Mouse (Mus musculus): ENCODE results near the gene Nol12. TPM values are rescaled to one million over a fixed set of nuclear protein-coding genes. Genes with fewer than 3 reads are reported as not detected.
A peak's percentile ranks its signal among the peaks of the same experiment; 100 is the strongest.

Gene Nol12
- polyA plus RNA-seq, 1 experiment from 2014 or later, result 59.2 TPM

GRCm38 (mm10) chr15:78914091-78914822 lies 20.5 kb upstream of the Nol12 start:
- WGBS, result 0% methylated on average over 82 of the region's 87 CpGs
- peaks cover 28% of the 10 kb centered on the region for H3K4me1 ChIP-seq (replicated peaks; ENCODE audit: control insufficient read depth, insufficient read depth, low read length)

GRCm38 (mm10) chr15:78914823-78915659 lies 19.7 kb upstream of the Nol12 start:
- no peaks in the 10 kb centered on the region for H3K9me3 ChIP-seq (ENCODE audit: control insufficient read depth, low read length)
- WGBS, result 46% methylated on average over 8 of the region's 8 CpGs
- no peak for DNase-seq (ENCODE audit: low spot score)

More at GRCm38 (mm10) chr15:78914091-78914822, 20.5 kb upstream of the Nol12 start:
- H3K4me3 ChIP-seq (replicated peaks; ENCODE audit: low read length), result peak overlapping the region; percentile 86
- H3K27me3 ChIP-seq (ENCODE audit: control insufficient read depth, insufficient read depth, low read length), result no peaks in the 10 kb centered on the region
- peak overlapping the region; percentile 98 for H3K27ac ChIP-seq
- peaks cover 10% of the 10 kb centered on the region for H3K36me3 ChIP-seq (replicated peaks; ENCODE audit: control insufficient read depth, insufficient read depth)
- H3K4me2 ChIP-seq (replicated peaks), result peak overlapping the region; percentile 93
- peak; percentile 69 for DNase-seq (ENCODE audit: low spot score)
- peak overlapping the region; percentile 87 for H3K9ac ChIP-seq
- peak; percentile 70 for ATAC-seq (ENCODE audit: low FRiP score)
- no peaks in the 10 kb centered on the region for H3K9me3 ChIP-seq (ENCODE audit: control insufficient read depth, low read length)

GRCm38 (mm10) chr15:78915660-78916017 lies 19.1 kb upstream of the Nol12 start:
- 8% methylated on average over 8 of the region's 8 CpGs for WGBS
- H3K9me3 ChIP-seq (ENCODE audit: control insufficient read depth, low read length), result no peaks in the 10 kb centered on the region

More at GRCm38 (mm10) chr15:78914823-78915659, 19.7 kb upstream of the Nol12 start:
- Histone ChIP-seq H3K4me3 (replicated peaks; ENCODE audit: low read length) (peak overlapping the region; percentile 86), H3K27ac (peak overlapping the region; percentile 98), H3K9ac (peak overlapping the region; percentile 87), H3K36me3 (replicated peaks; ENCODE audit: control insufficient read depth, insufficient read depth) (peaks cover 14% of the 10 kb centered on the region), H3K4me1 (replicated peaks; ENCODE audit: control insufficient read depth, insufficient read depth, low read length) (peaks cover 28% of the 10 kb centered on the region), H3K27me3 (ENCODE audit: control insufficient read depth, insufficient read depth, low read length) (no peaks in the 10 kb centered on the region), H3K4me2 (replicated peaks) (peak overlapping the region; percentile 93)
- ATAC-seq (ENCODE audit: low FRiP score), result no peak

GRCm38 (mm10) chr15:78916052-78916826 lies 18.5 kb upstream of the Nol12 start:
- H3K27ac ChIP-seq, result peak overlapping the region; percentile 66
- DNase-seq (ENCODE audit: low spot score), result no peak
- ATAC-seq (ENCODE audit: low FRiP score), result 0 out of 2 replicates have a peak, but pooled peaks have one; percentile 1
- peaks cover 14% of the 10 kb centered on the region for H3K36me3 ChIP-seq (replicated peaks; ENCODE audit: control insufficient read depth, insufficient read depth)
- peak overlapping the region; percentile 93 for H3K4me2 ChIP-seq (replicated peaks)
- no peaks in the 10 kb centered on the region for H3K27me3 ChIP-seq (ENCODE audit: control insufficient read depth, insufficient read depth, low read length)
- 29% methylated on average over 12 of the region's 12 CpGs for WGBS
- peak overlapping the region; percentile 86 for H3K4me3 ChIP-seq (replicated peaks; ENCODE audit: low read length)
- H3K4me1 ChIP-seq (replicated peaks; ENCODE audit: control insufficient read depth, insufficient read depth, low read length), result peaks cover 28% of the 10 kb centered on the region
- H3K9ac ChIP-seq, result peak overlapping the region; percentile 87
- H3K9me3 ChIP-seq (ENCODE audit: control insufficient read depth, low read length), result no peaks in the 10 kb centered on the region

More at GRCm38 (mm10) chr15:78915660-78916017, 19.1 kb upstream of the Nol12 start:
- H3K27ac ChIP-seq, result peak overlapping the region; percentile 66
- peak overlapping the region; percentile 87 for H3K9ac ChIP-seq
- peaks cover 28% of the 10 kb centered on the region for H3K4me1 ChIP-seq (replicated peaks; ENCODE audit: control insufficient read depth, insufficient read depth, low read length)
- H3K4me2 ChIP-seq (replicated peaks), result peak overlapping the region; percentile 93
- DNase-seq (ENCODE audit: low spot score) (peak; percentile 82), ATAC-seq (ENCODE audit: low FRiP score) (0 out of 2 replicates have a peak, but pooled peaks have one; percentile 12)
- H3K4me3 ChIP-seq (replicated peaks; ENCODE audit: low read length), result peak overlapping the region; percentile 86
- H3K27me3 ChIP-seq (ENCODE audit: control insufficient read depth, insufficient read depth, low read length), result no peaks in the 10 kb centered on the region
- H3K36me3 ChIP-seq (replicated peaks; ENCODE audit: control insufficient read depth, insufficient read depth), result peaks cover 14% of the 10 kb centered on the region

- Histone ChIP-seq H3K4me1 (replicated peaks; ENCODE audit: control insufficient read depth, insufficient read depth, low read length) (peaks cover 26% of the 10 kb centered on the region), H3K9me3 (ENCODE audit: control insufficient read depth, low read length) (no peaks in the 10 kb centered on the region), H3K27me3 (ENCODE audit: control insufficient read depth, insufficient read depth, low read length) (no peaks in the 10 kb centered on the region), H3K36me3 (replicated peaks; ENCODE audit: control insufficient read depth, insufficient read depth) (peaks cover 14% of the 10 kb centered on the region), H3K4me2 (replicated peaks) (no peak overlapping the region), H3K4me3 (replicated peaks; ENCODE audit: low read length) (no peak overlapping the region), H3K9ac (no peak overlapping the region), H3K27ac (no peak overlapping the region)
- ATAC-seq (ENCODE audit: low FRiP score) (no peak), DNase-seq (ENCODE audit: low spot score) (no peak)
- WGBS, result 94% methylated on average over 23 of the region's 23 CpGs
These were observed 16.6 kb upstream of the Nol12 start for GRCm38 (mm10) chr15:78918126-78918525.

GRCm38 (mm10) chr15:78919914-78920313 lies 14.8 kb upstream of the Nol12 start:
- H3K4me2 ChIP-seq (replicated peaks), result no peak overlapping the region
- DNase-seq (ENCODE audit: low spot score), result no peak
- WGBS, result 80% methylated on average over 12 of the region's 12 CpGs
- no peak overlapping the region for H3K27ac ChIP-seq
- H3K4me3 ChIP-seq (replicated peaks; ENCODE audit: low read length), result no peak overlapping the region
- no peaks in the 10 kb centered on the region for H3K9me3 ChIP-seq (ENCODE audit: control insufficient read depth, low read length)
- peaks cover 14% of the 10 kb centered on the region for H3K36me3 ChIP-seq (replicated peaks; ENCODE audit: control insufficient read depth, insufficient read depth)
- no peaks in the 10 kb centered on the region for H3K27me3 ChIP-seq (ENCODE audit: control insufficient read depth, insufficient read depth, low read length)
- no peak for ATAC-seq (ENCODE audit: low FRiP score)
- peaks cover 20% of the 10 kb centered on the region for H3K4me1 ChIP-seq (replicated peaks; ENCODE audit: control insufficient read depth, insufficient read depth, low read length)
- no peak overlapping the region for H3K9ac ChIP-seq

GRCm38 (mm10) chr15:78922700-78923099 lies 12.0 kb upstream of the Nol12 start:
- Histone ChIP-seq H3K9ac (no peak overlapping the region), H3K27ac (no peak overlapping the region), H3K4me1 (replicated peaks; ENCODE audit: control insufficient read depth, insufficient read depth, low read length) (peaks cover 12% of the 10 kb centered on the region), H3K4me3 (replicated peaks; ENCODE audit: low read length) (no peak overlapping the region), H3K36me3 (replicated peaks; ENCODE audit: control insufficient read depth, insufficient read depth) (peaks cover 14% of the 10 kb centered on the region), H3K9me3 (ENCODE audit: control insufficient read depth, low read length) (no peaks in the 10 kb centered on the region), H3K4me2 (replicated peaks) (no peak overlapping the region), H3K27me3 (ENCODE audit: control insufficient read depth, insufficient read depth, low read length) (peaks cover 11% of the 10 kb centered on the region)
- ATAC-seq (ENCODE audit: low FRiP score) (no peak), DNase-seq (ENCODE audit: low spot score) (no peak)
- WGBS, result 88% methylated on average over 7 of the region's 7 CpGs

- Histone ChIP-seq H3K4me1 (replicated peaks; ENCODE audit: control insufficient read depth, insufficient read depth, low read length) (peaks cover 17% of the 10 kb centered on the region), H3K27ac (no peak overlapping the region), H3K9ac (no peak overlapping the region), H3K27me3 (ENCODE audit: control insufficient read depth, insufficient read depth, low read length) (peaks cover 15% of the 10 kb centered on the region), H3K36me3 (replicated peaks; ENCODE audit: control insufficient read depth, insufficient read depth) (peaks cover 8% of the 10 kb centered on the region; the same call in 1 of the 2 replicates), H3K4me3 (replicated peaks; ENCODE audit: low read length) (no peak overlapping the region), H3K9me3 (ENCODE audit: control insufficient read depth, low read length) (no peaks in the 10 kb centered on the region), H3K4me2 (replicated peaks) (no peak overlapping the region)
- ATAC-seq (ENCODE audit: low FRiP score) (no peak), DNase-seq (ENCODE audit: low spot score) (no peak)
- WGBS, result 80% methylated on average over 6 of the region's 6 CpGs
These were observed 11.1 kb upstream of the Nol12 start for GRCm38 (mm10) chr15:78923585-78923984.

Data from hindbrain, embryonic 14.5 days (tissue).